Mouse (Mus musculus): ENCODE measurements around the gene Fam177a. TPM values are rescaled to one million over a fixed set of nuclear protein-coding genes. Genes with fewer than 3 reads are reported as not detected.
"Not testable (repeated sequence)": the region's sequence is repeated elsewhere in the genome, so short reads cannot be mapped to it uniquely, and the experiment has no call there.

Gene Fam177a
- 1 to 10 TPM; 4.3 to 7.9 TPM for total RNA-seq (2021)
- long read RNA-seq, experiment 1, transcript Fam177a-201 (5 exons, 3,922 nt): major isoform, 8 of 12 reads
- long read RNA-seq, experiment 1, partial matches to known transcripts: 0 of 12 reads
- long read RNA-seq, experiment 1, other reads (novel, unspliced or antisense): 4 of 12 reads
- long read RNA-seq, experiment 2, transcript Fam177a-201 (5 exons, 3,922 nt): major isoform, 16 of 20 reads
- long read RNA-seq, experiment 2, partial matches to known transcripts: 0 of 20 reads
- long read RNA-seq, experiment 2, other reads (novel, unspliced or antisense): 4 of 20 reads

- DNase-seq; intact Hi-C loops (cut with DNase I): not testable (repeated sequence)
Observed at GRCm38 (mm10) chr12:55124242-55124641, at the start of gene Fam177a. Gene Fam177a, plus strand, starts transcription at chr12:55124469.

- intact Hi-C loops (cut with DNase I): no loop called here
Observed at GRCm38 (mm10) chr12:55075296-55075695, 49.0 kb upstream of the Fam177a start.

GRCm38 (mm10) chr12:55078706-55079105 is 45.6 kb upstream of the Fam177a start:
- intact Hi-C loops (cut with DNase I); DNase-seq: not testable (repeated sequence)

More at GRCm38 (mm10) chr12:55075296-55075695, 49.0 kb upstream of the Fam177a start:
- no peak for DNase-seq

GRCm38 (mm10) chr12:55079726-55080600 is 44.3 kb upstream of the Fam177a start, which contains the start of the genes 2700097O09Rik and Srp54a:
Gene 2700097O09Rik, minus strand, starts transcription at chr12:55080110.
Gene Srp54a, plus strand, starts transcription at chr12:55080262.
- peak; percentile 90 to 92 for DNase-seq
- intact Hi-C loops (cut with DNase I): not testable (repeated sequence)

GRCm38 (mm10) chr12:55080601-55080942 is 43.7 kb upstream of the Fam177a start:
- intact Hi-C loops (cut with DNase I); DNase-seq: not testable (repeated sequence)

GRCm38 (mm10) chr12:55092127-55092526 is 32.1 kb upstream of the Fam177a start:
- DNase-seq; intact Hi-C loops (cut with DNase I): not testable (repeated sequence)

GRCm38 (mm10) chr12:55112616-55113015 is 11.7 kb upstream of the Fam177a start:
- DNase-seq; intact Hi-C loops (cut with DNase I): not testable (repeated sequence)

GRCm38 (mm10) chr12:55124731-55125130 is 462 bp downstream of the Fam177a start:
- DNase-seq; intact Hi-C loops (cut with DNase I): not testable (repeated sequence)

- DNase-seq; intact Hi-C loops (cut with DNase I): not testable (repeated sequence)
Observed at GRCm38 (mm10) chr12:55135540-55135939, 11.3 kb downstream of the Fam177a start.

GRCm38 (mm10) chr12:55137859-55138258 is 13.6 kb downstream of the Fam177a start:
- DNase-seq; intact Hi-C loops (cut with DNase I): not testable (repeated sequence)

- not testable (repeated sequence) for DNase-seq
Observed at GRCm38 (mm10) chr12:55154559-55155448, 30.5 kb downstream of the Fam177a start, which contains the start of gene Srp54b. Gene Srp54b, plus strand, starts transcription at chr12:55155104.

GRCm38 (mm10) chr12:55155449-55155783 is 31.1 kb downstream of the Fam177a start:
- intact Hi-C loops (cut with DNase I); DNase-seq: not testable (repeated sequence)

More at GRCm38 (mm10) chr12:55154559-55155448, 30.5 kb downstream of the Fam177a start, which contains the start of gene Srp54b:
- intact Hi-C loops (cut with DNase I): not testable (repeated sequence)

- intact Hi-C loops (cut with DNase I); DNase-seq: not testable (repeated sequence)
Observed at GRCm38 (mm10) chr12:55167034-55167557, 42.8 kb downstream of the Fam177a start.

GRCm38 (mm10) chr12:55187686-55188085 is 63.4 kb downstream of the Fam177a start:
- intact Hi-C loops (cut with DNase I); DNase-seq: not testable (repeated sequence)

- DNase-seq; intact Hi-C loops (cut with DNase I): not testable (repeated sequence)
Observed at GRCm38 (mm10) chr12:55189127-55189526, 64.9 kb downstream of the Fam177a start.

Other genes with a start within 250 kb of the Fam177a start
- not detected for gene Gm20403, start 137.9 kb upstream of the Fam177a start, total RNA-seq (2021)
- 1 to 10 TPM; 3.7 to 3.9 TPM for gene Baz1a, start 110.1 kb upstream of the Fam177a start, total RNA-seq (2021)
- gene 2700097O09Rik, start 44.4 kb upstream of the Fam177a start, total RNA-seq (2021): 1 to 10 TPM; 6.1 to 8.2 TPM
- 10 to 100 TPM; 72.8 to 73.3 TPM for gene Srp54a, start 44.2 kb upstream of the Fam177a start, total RNA-seq (2021)
- gene Srp54b, start 30.6 kb downstream of the Fam177a start, total RNA-seq (2021): 10 to 100 TPM; 27.9 to 37.5 TPM
- 1 to 10 TPM in 1 of 2 experiments, not detected in 1; 4.5 TPM for gene 1700047I17Rik2, start 75.1 kb downstream of the Fam177a start, total RNA-seq (2021)
- gene Srp54c, start 105.7 kb downstream of the Fam177a start, total RNA-seq (2021): 10 to 100 TPM; 20.6 to 25.1 TPM
- gene 1110008L16Rik, start 175.1 kb downstream of the Fam177a start, total RNA-seq (2021): 1 to 10 TPM; 9.0 to 9.8 TPM
- 1 to 10 TPM; 9.0 to 9.1 TPM for gene Ppp2r3c, start 178.5 kb downstream of the Fam177a start, total RNA-seq (2021)

Measured in gastrocnemius, postnatal 36 days (tissue).